Mouse (Mus musculus) cerebellum, postnatal 36 days (tissue): ENCODE measurements around the gene Wfdc3.

Source experiments
- DNase-seq, 2 experiments: peaks; one replicate each; pipeline ENCODE4 v3.0.0; 2021 to 2022; ENCODE audit warnings: mixed read lengths in 2 of 2

The Wfdc3 gene

GRCm38 (mm10) chr2:164745843-164746479 lies at the start of gene Wfdc3, which contains the start of gene Dnttip1:
Gene Wfdc3, minus strand, starts transcription at chr2:164745931.
Gene Dnttip1, plus strand, starts transcription at chr2:164745983.
- DNase-seq, result peak; percentile 91 to 92

GRCm38 (mm10) chr2:164794293-164794692 lies 48.6 kb upstream of the Wfdc3 start:
- DNase-seq, result peak; percentile 86 to 87

GRCm38 (mm10) chr2:164793772-164794171 lies 48.0 kb upstream of the Wfdc3 start:
- DNase-seq, result no peak

GRCm38 (mm10) chr2:164793236-164793635 lies 47.5 kb upstream of the Wfdc3 start:
- DNase-seq, result peak; percentile 75 to 78

- DNase-seq, result no peak
These were observed 46.9 kb upstream of the Wfdc3 start for GRCm38 (mm10) chr2:164792400-164793190.

GRCm38 (mm10) chr2:164791841-164792261 lies 46.1 kb upstream of the Wfdc3 start:
- peak; percentile 52 to 54 for DNase-seq

- no peak for DNase-seq
These were observed 44.7 kb upstream of the Wfdc3 start for GRCm38 (mm10) chr2:164790451-164790850.

- no peak for DNase-seq
These were observed 42.7 kb upstream of the Wfdc3 start for GRCm38 (mm10) chr2:164788411-164788810.

- DNase-seq, result no peak
These were observed 42.0 kb upstream of the Wfdc3 start for GRCm38 (mm10) chr2:164787779-164788178.

- DNase-seq, result no peak
These were observed 41.3 kb upstream of the Wfdc3 start for GRCm38 (mm10) chr2:164787032-164787431.

- DNase-seq, result no peak
These were observed 40.7 kb upstream of the Wfdc3 start for GRCm38 (mm10) chr2:164786388-164786885.

- peak; percentile 85 to 91 for DNase-seq
These were observed 40.0 kb upstream of the Wfdc3 start, which contains the start of gene Snx21 for GRCm38 (mm10) chr2:164785481-164786387. Gene Snx21, plus strand, starts transcription at chr2:164785823.

GRCm38 (mm10) chr2:164784869-164785420 lies 39.2 kb upstream of the Wfdc3 start:
- DNase-seq, result no peak

GRCm38 (mm10) chr2:164783926-164784581 lies 38.3 kb upstream of the Wfdc3 start:
- DNase-seq, result no peak

- no peak for DNase-seq
These were observed 36.1 kb upstream of the Wfdc3 start for GRCm38 (mm10) chr2:164781876-164782275.

GRCm38 (mm10) chr2:164779481-164780086 lies 33.9 kb upstream of the Wfdc3 start, which contains the start of gene Tnnc2:
Gene Tnnc2, minus strand, starts transcription at chr2:164779967.
- DNase-seq, result no peak

- DNase-seq, result no peak
These were observed 33.1 kb upstream of the Wfdc3 start for GRCm38 (mm10) chr2:164778809-164779208.

GRCm38 (mm10) chr2:164778015-164778287 lies 32.2 kb upstream of the Wfdc3 start:
- DNase-seq, result no peak

- no peak for DNase-seq
These were observed 31.7 kb upstream of the Wfdc3 start for GRCm38 (mm10) chr2:164777246-164778014.

- no peak for DNase-seq
These were observed 31.1 kb upstream of the Wfdc3 start for GRCm38 (mm10) chr2:164776801-164777200.

GRCm38 (mm10) chr2:164776130-164776529 lies 30.4 kb upstream of the Wfdc3 start:
- no peak for DNase-seq
